Mouse (Mus musculus) CH12.LX (cell line): Measurements from ENCODE around the gene Cd248. TPM values are rescaled to one million over a fixed set of nuclear protein-coding genes. Genes with fewer than 3 reads are reported as not detected.

Experiments
- DNase-seq: peaks from one replicate; pipeline ENCODE4 v3.0.0-alpha.2; 2013; ENCODE audit errors: extremely low read depth
- H3K27ac ChIP-seq: 2 replicates; pipeline ENCODE4 v1.5.1; 2012; ENCODE audit warnings: low read depth, mild to moderate bottlenecking, control low read depth, moderate library complexity; ENCODE audit not compliant: insufficient read depth
- H3K27me3 ChIP-seq: replicated peaks from 2 replicates; pipeline ENCODE3; 2012; ENCODE audit warnings: inconsistent platforms
- H3K36me3 ChIP-seq, 2 experiments: replicated peaks in 1 of 2; 2 replicates each; pipeline versions ENCODE3 to v1.6.1; 2012; ENCODE audit warnings: inconsistent platforms in 1 of 2, low read length in 1 of 2, mild to moderate bottlenecking in 1 of 2, mixed read lengths in 1 of 2, moderate library complexity in 1 of 2; ENCODE audit not compliant: control insufficient read depth in 1 of 2, insufficient read depth in 1 of 2
- H3K4me1 ChIP-seq, 2 experiments: 2 replicates each; pipeline ENCODE4 v1.6.1; 2012; ENCODE audit warnings: inconsistent platforms in 1 of 2, moderate library complexity in 1 of 2; ENCODE audit not compliant: insufficient read depth in 2 of 2, control insufficient read depth in 1 of 2
- H3K4me2 ChIP-seq: 2 replicates; pipeline ENCODE4 v1.6.1; 2012; ENCODE audit warnings: low read depth, mild to moderate bottlenecking, control low read depth; ENCODE audit not compliant: poor library complexity, insufficient read depth, severe bottlenecking
- H3K4me3 ChIP-seq, 3 experiments: fragments of 150-350 bp in 1 of 3; sonication (generic) in 1 of 3; replicated peaks in 1 of 3; 2 replicates each; pipeline versions ENCODE3 to v1.5.1; 2011 to 2012; ENCODE audit warnings: low read depth in 2 of 3, low read length in 2 of 3, mild to moderate bottlenecking in 2 of 3, moderate library complexity in 2 of 3, control low read depth in 1 of 3, improper control_type of control experiment in 1 of 3, inconsistent platforms in 1 of 3, mixed read lengths in 1 of 3; ENCODE audit not compliant: poor library complexity in 1 of 3
- H3K79me2 ChIP-seq: replicated peaks from 2 replicates; pipeline ENCODE4 v1.6.1; 2012; ENCODE audit warnings: mild to moderate bottlenecking, moderate library complexity; ENCODE audit not compliant: control insufficient read depth, poor library complexity, insufficient read depth, severe bottlenecking; ENCODE audit errors: extremely low read depth
- H3K9ac ChIP-seq: 2 replicates; pipeline ENCODE4 v1.6.1; 2012; ENCODE audit warnings: low read depth, mild to moderate bottlenecking, control low read depth, moderate library complexity; ENCODE audit not compliant: insufficient read depth
- H3K9me3 ChIP-seq: replicated peaks from 2 replicates; pipeline ENCODE3; 2012; ENCODE audit warnings: low read length, inconsistent platforms, mixed read lengths
- CTCF ChIP-seq, 2 experiments: IDR thresholded peaks in 1 of 2; conservative IDR thresholded peaks in 1 of 2; 2 replicates each; pipeline ENCODE4 v1.5.1; 2011 to 2012; ENCODE audit warnings: low read depth in 2 of 2, low read length in 2 of 2, improper control_type of control experiment in 1 of 2, inconsistent platforms in 1 of 2, mild to moderate bottlenecking in 1 of 2, moderate library complexity in 1 of 2
- E2F4 ChIP-seq: IDR thresholded peaks from 2 replicates; pipeline ENCODE4 v1.6.1; 2011; ENCODE audit warnings: low read depth, low read length, improper control_type of control experiment; ENCODE audit not compliant: insufficient replicate concordance
- MYC ChIP-seq: IDR thresholded peaks from 2 replicates; pipeline ENCODE4 v1.6.1; 2011; ENCODE audit warnings: low read depth, mild to moderate bottlenecking, improper control_type of control experiment, low read length
- NRF1 ChIP-seq: IDR thresholded peaks from 2 replicates; pipeline ENCODE4 v1.6.1; 2014; ENCODE audit warnings: low read depth, mild to moderate bottlenecking, inconsistent platforms, low read length, improper control_type of control experiment, moderate library complexity
- RCOR1 ChIP-seq: conservative IDR thresholded peaks from 2 replicates; pipeline ENCODE4 v1.6.1; 2012; ENCODE audit warnings: low read depth, mild to moderate bottlenecking, inconsistent platforms, low read length, improper control_type of control experiment
- SIN3A ChIP-seq: IDR thresholded peaks from 2 replicates; pipeline ENCODE4 v1.6.1; 2012; ENCODE audit warnings: low read length, improper control_type of control experiment, inconsistent platforms
- USF1 ChIP-seq: IDR thresholded peaks from 2 replicates; pipeline ENCODE4 v1.6.1; 2014; ENCODE audit warnings: low read depth, mild to moderate bottlenecking, inconsistent platforms, low read length, improper control_type of control experiment
- USF2 ChIP-seq: conservative IDR thresholded peaks from 2 replicates; pipeline ENCODE4 v1.6.1; 2011; ENCODE audit warnings: low read depth, low read length, improper control_type of control experiment
- ZC3H11A ChIP-seq: IDR thresholded peaks from 2 replicates; pipeline ENCODE4 v1.6.1; 2012; ENCODE audit warnings: low read depth, mild to moderate bottlenecking, inconsistent platforms, low read length, improper control_type of control experiment
- ZMIZ1 ChIP-seq: IDR thresholded peaks from 2 replicates; pipeline ENCODE4 v1.6.1; 2012; ENCODE audit warnings: low read depth, mild to moderate bottlenecking, inconsistent platforms, low read length, improper control_type of control experiment
- ZNF384 ChIP-seq: IDR thresholded peaks from 2 replicates; pipeline ENCODE4 v1.6.1; 2012; ENCODE audit warnings: low read depth, low read length, improper control_type of control experiment, inconsistent platforms
- dilution Hi-C: fragments of 300-500 bp; cut with MboI; formaldehyde crosslinking; loops from 2 replicates; pipeline ENCODE4 v1.14.3; 2020; ENCODE audit warnings: low sequenced_read_pairs; ENCODE audit not compliant: extremely low pct_unique_long_range_greater_than_20kb, extremely low pct_ligation_motif_present
- in situ Hi-C: fragments of 300-500 bp; cut with MboI; formaldehyde crosslinking; loops from 3 replicates; pipeline ENCODE4 v1.14.3; 2019; ENCODE audit warnings: low sequenced_read_pairs, low pct_ligation_motif_present, low pct_unique_long_range_greater_than_20kb, mixed read lengths
- polyA plus RNA-seq: library from polyadenylated mRNA; unstranded; fragments of >175 nt; gene quantifications from 2 replicates; pipeline ENCODE4 v1.2.1, GENCODE M21; 2012; ENCODE audit warnings: low read depth; ENCODE audit not compliant: insufficient read length
- total RNA-seq, 2 experiments: library from RNA; depleted of rRNA; stranded (reverse); fragments of 300-350 nt in 1 of 2; fragments of >200 nt in 1 of 2; gene quantifications; 2 replicates each; pipeline ENCODE4 v1.2.3; 2012 to 2014

Cd248 gene
- total and polyA plus RNA-seq, 3 experiments = not detected

- Histone ChIP-seq H3K36me3 (peaks cover 21 to 66% of the 10 kb centered on the region in 2 experiments), H3K4me3 (no peak overlapping the region), H3K79me2 (peaks cover 5% of the 10 kb centered on the region; the same call in 1 of the 2 replicates), H3K27me3 (no peaks in the 10 kb centered on the region), H3K9me3 (no peaks in the 10 kb centered on the region), H3K27ac (no peak overlapping the region), H3K9ac (no peak overlapping the region), H3K4me1 (peaks cover 6 to 19% of the 10 kb centered on the region in 2 experiments; a peak in 3 of 4 replicates), H3K4me2 (no peak overlapping the region)
- TF ChIP-seq ZNF384 (no peak), CTCF (conservative IDR thresholded peaks at IDR 0.05 in 1 of 2, IDR thresholded peaks at IDR 0.05 in 1 of 2; ENCODE audit: low read depth in 2 of 2, low read length in 2 of 2) (peak in 1 of 2 experiments; percentile 56; a peak in 2 of 4 replicates)
- dilution Hi-C loops (no loop called here), in situ Hi-C loops (no loop called here)
- DNase-seq = peak; percentile 38
Measured at GRCm38 (mm10) chr19:5109659-5110453, 42.0 kb downstream of the Cd248 start.

- H3K4me1 ChIP-seq = peaks cover 9 to 12% of the 10 kb centered on the region in 2 experiments
- no peak overlapping the region for H3K4me3 ChIP-seq
- H3K36me3 ChIP-seq = peaks cover 18 to 60% of the 10 kb centered on the region in 2 experiments
- H3K9me3 ChIP-seq = no peaks in the 10 kb centered on the region
- no peak for DNase-seq
- no peak overlapping the region for H3K27ac ChIP-seq
- in situ Hi-C loops = no loop called here
- H3K27me3 ChIP-seq = peaks cover 5% of the 10 kb centered on the region
- no peak overlapping the region for H3K4me2 ChIP-seq
- dilution Hi-C loops = no loop called here
- TF ChIP-seq E2F4 = no peak
- TF ChIP-seq NRF1 = no peak
- no peak for TF ChIP-seq ZNF384
- TF ChIP-seq SIN3A = no peak
- TF ChIP-seq USF1 = no peak
- TF ChIP-seq MYC = no peak
- no peak for TF ChIP-seq ZMIZ1
- TF ChIP-seq USF2 = no peak
- no peak for TF ChIP-seq RCOR1
- no peak for TF ChIP-seq ZC3H11A
- no peaks in the 10 kb centered on the region for H3K79me2 ChIP-seq
- no peak overlapping the region for H3K9ac ChIP-seq
Measured at GRCm38 (mm10) chr19:5113783-5114182, 45.9 kb downstream of the Cd248 start.
